Mouse (Mus musculus): ENCODE data around the gene Gal3st2c.
"Not testable (repeated sequence)": the region's sequence is repeated elsewhere in the genome, so short reads cannot be mapped to it uniquely, and the experiment has no call there.

Gal3st2c gene

DNA sequence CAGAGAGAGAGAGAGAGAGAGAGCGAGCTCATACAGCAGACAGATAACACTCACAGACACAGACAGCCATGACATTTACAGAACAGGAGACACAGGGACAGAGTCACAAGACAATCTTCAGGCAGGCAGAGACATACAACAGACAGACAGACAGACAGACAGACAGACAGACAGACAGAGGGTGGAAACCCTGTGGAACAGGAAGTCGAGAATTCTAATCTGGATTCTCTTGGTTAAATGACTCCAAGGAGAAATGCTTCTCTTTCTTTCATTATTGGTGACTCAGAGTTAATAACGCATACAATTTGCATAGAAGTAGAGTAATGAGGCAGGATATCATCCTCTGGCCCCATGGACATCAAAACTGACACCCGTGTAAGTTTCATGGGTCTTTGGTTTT lies 56.2 kb downstream of the Gal3st2c start:
- DNase-seq (ENCODE audit: low spot score): no peak

DNA sequence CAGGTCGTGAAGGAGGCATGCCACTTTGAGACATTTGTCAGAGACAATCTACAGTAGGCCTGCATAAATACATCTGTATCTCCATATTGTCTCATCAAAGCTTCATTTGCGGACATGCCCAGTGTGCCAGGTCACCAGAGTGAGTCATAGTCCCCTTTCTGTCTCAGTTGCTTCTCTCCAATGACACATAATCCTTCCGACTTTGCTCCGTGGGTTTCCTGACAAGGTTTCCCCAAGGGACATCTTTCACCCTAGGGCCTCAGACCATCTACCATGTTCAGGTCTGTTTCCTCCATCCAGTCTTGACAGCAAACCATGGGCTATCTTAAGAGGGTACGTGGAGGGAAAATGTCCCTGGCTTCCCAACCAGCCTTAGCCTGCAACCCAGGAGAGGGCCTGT lies 60.8 kb downstream of the Gal3st2c start:
- DNase-seq (ENCODE audit: low spot score): no peak

DNA sequence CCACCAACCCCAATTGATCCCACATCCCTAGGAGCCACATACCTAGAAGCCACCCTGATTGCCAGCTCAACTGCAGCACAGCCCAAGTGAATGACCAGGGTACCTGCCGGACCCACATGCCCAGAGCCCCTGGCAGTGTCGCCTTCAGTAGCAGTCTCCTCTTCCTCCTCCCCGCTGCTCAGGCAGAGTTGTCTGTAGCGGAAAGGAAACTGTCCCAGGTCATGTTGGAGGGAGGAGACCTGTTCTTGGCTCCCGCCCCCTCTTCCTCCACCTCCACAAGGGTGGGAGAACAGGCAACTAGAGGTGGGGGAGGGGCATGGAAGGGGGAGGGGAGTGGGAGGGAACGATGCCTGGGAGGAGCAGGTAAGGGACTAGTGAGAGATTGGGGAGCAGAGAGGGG lies 62.1 kb downstream of the Gal3st2c start, which contains the start of gene Pdcd1:
Gene Pdcd1 (minus strand): TSS at position 181 of the 400 bp plus-strand sequence.
- no peak for DNase-seq (ENCODE audit: low spot score)

DNA sequence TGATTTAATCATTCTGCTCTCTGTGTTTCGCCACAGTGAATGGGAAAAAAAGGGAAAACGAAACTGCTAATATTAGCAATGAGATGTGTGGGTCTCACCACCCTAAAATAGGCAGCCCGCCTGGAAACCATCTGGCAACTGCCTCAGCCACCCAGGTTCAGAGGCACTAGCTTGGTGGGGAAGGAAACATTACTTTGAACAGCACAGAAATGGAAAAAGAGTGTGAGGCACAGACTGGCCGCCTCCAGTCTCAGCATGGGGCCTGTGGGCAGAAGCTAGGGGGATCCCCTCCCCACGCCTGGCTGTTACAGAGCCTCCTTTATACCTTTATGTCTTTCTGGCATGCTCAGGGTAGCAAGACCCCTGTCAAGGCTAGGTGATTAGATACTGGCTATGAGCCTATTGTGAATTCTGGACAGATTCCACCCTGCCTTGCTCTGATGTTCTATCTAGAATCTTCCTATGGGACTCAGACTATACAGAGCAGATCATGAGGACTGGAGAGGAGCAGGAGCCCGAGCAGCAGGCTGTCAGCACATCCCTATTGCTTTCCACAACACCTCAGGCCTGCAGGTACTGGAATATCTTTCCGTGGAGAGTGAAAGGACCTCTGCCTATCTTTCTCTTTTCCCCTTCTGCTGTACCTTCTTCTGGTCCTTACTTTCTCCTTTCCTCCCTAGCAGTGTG lies 63.4 kb downstream of the Gal3st2c start:
- no peak for DNase-seq (ENCODE audit: low spot score)

DNA sequence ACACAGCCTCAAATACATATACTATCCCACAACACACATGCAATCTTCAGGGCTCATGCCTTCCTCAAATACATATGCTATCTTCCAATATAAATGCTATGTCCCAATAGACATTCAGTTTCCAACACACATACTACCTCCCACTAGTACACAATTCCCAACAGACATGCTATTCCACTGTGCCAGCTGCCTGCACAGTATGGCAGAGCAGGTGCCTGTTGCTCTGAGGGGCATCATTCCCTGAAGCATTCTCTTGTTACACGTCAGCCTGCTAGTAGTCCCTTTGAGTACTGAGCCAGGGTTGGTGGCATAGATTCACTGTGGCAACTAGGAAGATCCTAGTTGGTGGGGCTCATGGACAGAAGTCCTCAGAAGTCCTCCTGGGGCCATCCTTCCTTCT lies 64.2 kb downstream of the Gal3st2c start:
- no peak for DNase-seq (ENCODE audit: low spot score)

DNA sequence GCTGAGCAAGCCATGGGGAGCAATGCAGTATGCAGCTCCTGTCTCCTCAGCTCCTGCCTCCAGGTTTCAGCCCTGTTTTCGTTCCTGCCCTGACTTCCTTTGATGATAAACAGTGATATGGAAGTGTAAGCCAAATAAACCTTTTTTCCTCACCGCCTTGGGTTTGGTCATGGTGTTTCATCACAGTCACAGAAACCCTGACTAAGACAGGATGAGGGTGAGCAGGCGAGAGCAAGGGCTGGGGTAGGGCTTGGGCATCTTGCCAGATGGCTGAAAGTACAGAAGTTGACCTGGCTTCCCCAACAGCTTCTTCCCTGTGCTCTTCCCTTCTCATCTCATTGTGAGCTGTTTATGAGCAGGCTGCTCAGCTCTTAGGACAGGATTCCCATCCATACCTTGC lies 65.7 kb downstream of the Gal3st2c start:
- DNase-seq (ENCODE audit: low spot score): no peak

DNA sequence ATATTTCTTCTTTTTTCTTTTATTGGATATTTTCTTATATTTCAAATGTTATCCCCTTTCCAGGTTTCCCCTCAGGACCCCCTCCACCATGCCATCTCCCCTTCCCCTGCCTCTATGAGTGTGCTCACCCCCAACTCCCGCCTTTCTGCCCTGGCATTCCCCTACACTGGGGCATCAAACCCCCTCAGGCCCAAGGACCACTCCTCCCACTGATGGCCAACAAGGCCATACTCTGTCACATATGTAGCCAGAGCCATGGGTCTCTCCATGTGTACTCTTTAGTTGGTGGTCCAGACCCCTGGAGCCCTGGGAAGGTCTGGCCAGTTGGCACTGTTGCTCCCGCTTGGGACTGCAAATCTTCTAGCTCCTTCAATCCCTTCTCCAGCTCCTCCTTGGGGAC lies 67.1 kb downstream of the Gal3st2c start:
- no peak for DNase-seq (ENCODE audit: low spot score)

DNA sequence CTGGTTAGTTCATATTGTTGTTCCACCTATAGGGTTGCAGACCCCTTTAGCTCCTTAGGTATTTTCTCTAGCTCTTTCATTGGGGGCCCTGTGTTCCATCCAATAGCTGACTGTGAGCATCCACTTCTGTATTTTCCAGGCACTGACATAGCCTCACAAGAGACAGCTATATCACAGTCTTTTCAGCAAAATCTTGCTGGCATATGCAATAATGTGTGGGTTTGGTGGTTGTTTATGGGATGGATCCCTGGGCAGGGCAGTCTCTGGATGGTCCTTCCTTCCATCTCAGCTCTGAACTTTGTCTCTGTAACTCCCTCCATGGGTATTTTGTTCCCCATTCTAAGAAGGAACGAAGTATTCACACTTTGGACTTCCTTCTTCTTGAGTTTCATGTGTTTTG lies 68.0 kb downstream of the Gal3st2c start:
- not testable (repeated sequence) for DNase-seq (ENCODE audit: low spot score)
